Mouse (Mus musculus): ENCODE results near the gene Evx2.

The Evx2 gene

GRCm38 (mm10) chr2:74680561-74681398 is 21.4 kb upstream of the Evx2 start:
- DNase-seq (ENCODE audit: low spot score), result no peak

DNA sequence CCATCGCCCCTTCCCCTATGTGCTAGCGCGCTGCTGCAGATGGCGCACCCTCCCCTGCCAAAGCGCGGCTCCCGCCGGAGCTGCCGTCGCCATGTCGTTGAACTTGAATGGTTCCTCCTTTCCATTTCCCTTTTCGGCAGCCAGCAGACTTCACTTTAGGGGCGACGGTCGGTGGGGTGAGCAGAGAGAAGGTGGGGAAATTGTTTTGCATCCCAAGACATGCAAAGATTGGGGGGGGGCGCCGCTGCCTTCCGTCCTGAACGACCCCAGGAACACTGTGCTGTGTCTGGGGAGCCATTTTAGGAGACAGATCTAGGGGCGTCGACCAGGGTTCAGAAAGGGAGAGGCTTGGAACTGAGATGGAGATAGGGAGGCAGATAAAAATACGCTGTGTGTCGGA is 20.6 kb upstream of the Evx2 start:
- no peak for DNase-seq (ENCODE audit: low spot score)

- no peak for DNase-seq (ENCODE audit: low spot score)
These were observed 20.2 kb upstream of the Evx2 start for GRCm38 (mm10) chr2:74679596-74679971.

- no peak for DNase-seq (ENCODE audit: low spot score)
These were observed 19.7 kb upstream of the Evx2 start, which contains the start of gene Hoxd11 for GRCm38 (mm10) chr2:74678891-74679595. TSS of gene Hoxd11 (plus strand) at chr2:74679557.

GRCm38 (mm10) chr2:74677106-74677505 is 17.7 kb upstream of the Evx2 start:
- no peak for DNase-seq (ENCODE audit: low spot score)

DNA sequence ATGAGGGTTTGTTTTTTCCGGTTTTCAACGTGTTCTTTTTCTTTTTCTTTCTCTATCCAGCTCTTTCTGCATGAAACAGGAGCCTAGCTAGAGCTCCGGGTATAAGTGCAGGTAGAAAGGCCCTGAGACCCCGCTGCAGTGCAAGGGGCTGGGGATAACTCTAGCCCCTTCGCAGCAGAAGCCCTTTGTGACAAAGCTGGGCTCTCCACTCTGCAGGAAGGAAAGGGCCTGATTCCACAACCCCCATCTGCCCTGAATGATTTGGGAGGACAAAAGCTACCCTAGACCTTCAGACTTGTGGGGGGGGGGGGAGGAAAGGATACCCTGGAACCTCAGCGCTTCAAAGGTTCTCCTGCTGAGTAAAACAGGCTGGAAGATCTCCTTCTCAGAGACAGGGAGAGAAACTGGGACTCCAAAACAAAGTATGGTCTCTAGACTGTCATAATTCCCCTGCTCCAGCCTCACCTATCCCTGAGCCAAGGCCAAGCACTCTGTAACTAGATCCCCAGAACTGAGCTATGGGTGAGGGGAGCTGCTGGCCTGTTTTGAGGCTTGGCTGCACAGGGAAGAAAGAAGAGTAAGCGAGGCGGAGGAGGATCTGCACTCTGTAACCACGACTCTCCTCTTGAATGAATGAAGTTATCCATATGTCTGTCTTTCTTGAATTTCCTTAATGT is 17.2 kb upstream of the Evx2 start:
- no peak for DNase-seq (ENCODE audit: low spot score)

DNA sequence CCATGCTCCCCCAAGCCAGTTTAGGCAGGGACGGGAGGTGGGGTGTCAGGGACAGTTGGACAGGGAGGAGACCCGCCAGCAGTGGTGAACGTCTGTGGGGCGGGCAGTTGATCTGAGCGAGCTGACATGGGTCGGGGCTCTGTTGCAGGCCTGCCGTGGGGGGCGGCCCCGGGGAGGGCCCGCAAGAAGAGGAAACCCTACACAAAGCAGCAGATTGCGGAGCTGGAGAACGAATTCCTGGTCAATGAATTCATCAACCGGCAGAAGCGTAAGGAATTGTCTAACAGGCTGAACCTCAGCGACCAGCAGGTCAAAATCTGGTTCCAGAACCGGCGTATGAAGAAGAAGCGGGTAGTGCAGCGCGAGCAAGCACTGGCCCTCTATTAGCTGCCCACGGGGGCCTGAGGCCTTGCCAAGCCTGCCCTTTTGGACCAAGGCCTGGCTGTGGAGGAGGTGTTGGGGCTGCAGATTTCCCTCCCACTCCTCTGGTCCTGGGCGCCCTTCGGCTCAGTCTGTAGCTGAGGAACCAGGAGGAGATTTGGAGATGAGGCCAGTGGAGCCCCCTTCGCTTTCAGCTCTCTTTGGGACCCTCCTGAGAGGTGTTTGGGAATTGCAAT is 16.4 kb upstream of the Evx2 start:
- DNase-seq (ENCODE audit: low spot score), result peak; percentile 10

GRCm38 (mm10) chr2:74674881-74675665 is 15.7 kb upstream of the Evx2 start, which contains the start of gene Hoxd12:
TSS of gene Hoxd12 (plus strand) at chr2:74675013.
- peak; percentile 9 for DNase-seq (ENCODE audit: low spot score)

- DNase-seq (ENCODE audit: low spot score), result no peak
These were observed 14.6 kb upstream of the Evx2 start for GRCm38 (mm10) chr2:74673835-74674425.

- DNase-seq (ENCODE audit: low spot score), result no peak
These were observed 13.4 kb upstream of the Evx2 start for GRCm38 (mm10) chr2:74672481-74673362.

DNA sequence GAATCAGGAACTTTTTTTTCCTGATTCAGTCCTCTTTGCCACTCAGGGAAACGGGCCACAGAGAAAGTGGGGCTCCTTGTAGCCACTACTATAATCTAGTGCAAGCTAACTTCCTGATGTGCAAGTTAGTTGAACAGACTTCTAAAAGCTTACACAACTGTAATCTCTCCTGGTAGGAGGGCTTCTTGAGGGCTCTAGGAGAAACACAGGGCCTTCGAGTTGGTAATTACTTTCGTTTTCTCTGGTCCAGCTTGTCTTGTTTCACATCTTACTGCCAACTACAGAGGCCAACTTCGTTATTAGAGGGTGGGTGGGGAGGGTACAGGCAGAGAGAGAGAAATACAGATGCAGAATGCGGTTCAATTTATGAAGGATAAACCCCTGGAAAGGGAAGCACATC is 12.5 kb upstream of the Evx2 start:
- no peak for DNase-seq (ENCODE audit: low spot score)

DNA sequence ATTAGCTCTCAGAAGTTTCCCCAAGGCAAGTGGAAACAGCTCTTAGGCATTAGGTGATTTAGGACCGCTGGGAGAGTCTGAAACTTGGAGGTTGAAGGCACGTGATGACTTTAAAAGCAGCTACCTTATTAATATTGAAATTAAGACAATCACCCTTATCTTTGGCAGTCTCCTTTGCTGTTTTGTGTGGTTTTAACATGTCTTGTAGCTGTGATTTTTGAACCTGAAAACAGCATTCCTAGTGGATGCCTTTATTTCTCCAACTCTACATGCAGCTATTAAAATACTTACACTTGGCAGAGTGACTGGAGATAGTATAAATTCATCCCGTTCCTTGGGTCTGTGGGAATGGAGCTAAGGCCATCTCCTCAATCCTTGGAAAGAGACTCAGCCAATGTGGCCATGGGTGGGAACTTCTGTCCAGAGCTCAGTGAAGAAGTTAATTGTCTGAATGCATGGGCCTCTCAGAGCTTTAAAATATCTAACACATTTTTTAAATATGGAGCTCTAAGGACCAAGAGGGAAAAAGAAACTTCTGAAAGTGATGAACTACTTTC is 11.4 kb upstream of the Evx2 start:
- DNase-seq (ENCODE audit: low spot score), result no peak

- no peak for DNase-seq (ENCODE audit: low spot score)
These were observed 10.4 kb upstream of the Evx2 start for GRCm38 (mm10) chr2:74669650-74670235.

GRCm38 (mm10) chr2:74669230-74669578 is 9.8 kb upstream of the Evx2 start:
- no peak for DNase-seq (ENCODE audit: low spot score)

DNA sequence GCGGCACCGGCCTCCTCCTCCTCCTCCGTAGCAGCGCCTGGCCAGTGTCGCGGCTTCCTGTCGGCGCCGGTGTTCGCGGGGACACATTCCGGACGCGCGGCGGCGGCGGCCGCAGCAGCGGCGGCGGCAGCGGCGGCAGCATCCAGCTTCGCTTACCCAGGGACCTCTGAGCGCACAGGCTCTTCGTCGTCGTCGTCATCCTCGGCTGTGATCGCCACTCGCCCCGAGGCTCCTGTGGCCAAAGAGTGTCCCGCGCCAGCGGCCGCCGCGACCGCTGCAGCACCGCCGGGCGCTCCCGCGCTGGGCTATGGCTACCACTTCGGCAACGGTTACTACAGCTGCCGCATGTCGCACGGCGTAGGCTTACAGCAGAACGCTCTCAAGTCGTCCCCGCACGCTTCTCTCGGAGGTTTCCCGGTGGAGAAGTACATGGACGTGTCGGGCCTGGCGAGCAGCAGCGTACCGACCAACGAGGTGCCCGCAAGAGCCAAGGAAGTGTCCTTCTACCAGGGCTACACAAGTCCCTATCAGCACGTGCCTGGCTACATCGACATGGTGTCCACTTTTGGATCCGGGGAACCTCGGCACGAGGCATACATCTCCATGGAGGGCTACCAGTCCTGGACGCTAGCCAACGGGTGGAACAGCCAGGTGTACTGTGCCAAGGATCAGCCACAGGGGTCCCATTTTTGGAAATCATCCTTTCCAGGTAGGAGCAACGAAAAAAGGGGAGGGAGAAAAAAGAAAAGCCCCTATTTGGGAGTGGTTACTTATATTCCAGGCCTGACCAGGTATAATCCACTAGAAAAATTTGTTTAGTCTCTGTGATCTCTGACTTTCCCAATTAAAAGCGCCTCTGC is 9.2 kb upstream of the Evx2 start:
- DNase-seq (ENCODE audit: low spot score), result no peak

DNA sequence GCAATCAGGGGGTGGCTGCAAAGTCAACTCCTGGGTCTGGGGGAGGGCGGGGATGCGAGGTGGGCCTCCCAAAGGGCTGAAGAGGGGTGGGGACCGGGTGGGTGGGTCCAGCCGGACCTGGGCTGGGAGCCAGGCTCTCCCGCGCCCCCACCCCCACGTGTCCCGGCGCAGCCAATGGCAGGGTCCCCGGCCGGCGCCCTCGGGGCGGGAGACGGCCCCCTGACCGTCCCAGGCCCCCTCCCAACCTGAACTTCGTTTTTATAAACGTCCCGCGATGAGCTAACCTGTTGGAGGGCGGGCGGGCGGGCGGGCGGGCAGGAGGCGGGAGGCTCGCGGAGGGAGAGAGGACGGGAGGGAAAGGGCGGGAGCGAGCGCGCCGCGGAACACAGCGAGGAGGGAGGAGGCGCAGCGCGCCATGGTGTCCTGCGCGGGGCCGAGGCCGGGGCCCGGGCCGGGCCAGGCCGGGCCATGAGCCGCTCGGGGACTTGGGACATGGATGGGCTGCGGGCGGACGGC is 8.5 kb upstream of the Evx2 start, which contains the start of gene Hoxd13:
Hoxd13 (plus strand) TSS at position 469 of the 516 bp plus-strand sequence.
- DNase-seq (ENCODE audit: low spot score), result no peak

DNA sequence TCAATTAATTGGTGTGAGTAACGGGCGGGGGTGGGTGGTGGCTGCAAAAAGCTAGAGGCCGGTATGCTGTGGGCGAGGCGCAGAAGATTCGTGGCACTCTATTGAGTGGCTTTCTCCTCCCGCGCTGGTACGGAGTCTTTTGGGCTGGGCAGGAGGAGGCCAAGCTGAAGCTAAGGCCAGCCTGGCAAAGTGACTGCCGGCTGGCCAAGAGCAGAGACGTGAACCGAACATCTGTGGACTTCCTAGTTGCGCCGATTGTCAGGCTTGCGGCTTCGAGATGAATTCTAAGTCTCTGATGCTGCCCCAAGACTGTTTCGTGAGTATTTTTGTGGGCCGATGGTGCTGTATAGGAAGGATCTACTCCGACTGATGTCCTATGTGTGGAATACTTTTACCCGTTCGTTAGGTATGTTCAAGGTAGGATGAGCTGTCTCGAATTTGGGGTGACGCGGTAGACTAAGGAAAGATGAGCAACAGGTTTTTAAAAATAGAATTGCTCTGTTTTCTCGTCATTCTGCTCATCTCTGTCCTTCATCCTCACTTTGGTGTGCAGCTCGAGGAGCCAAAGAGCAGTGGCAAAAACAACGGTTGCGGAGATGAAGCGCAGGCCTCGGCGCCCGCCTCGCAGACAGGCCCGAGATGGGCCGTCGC is 8.0 kb upstream of the Evx2 start:
- DNase-seq (ENCODE audit: low spot score), result no peak

GRCm38 (mm10) chr2:74666411-74666810 is 7.1 kb upstream of the Evx2 start:
- no peak for DNase-seq (ENCODE audit: low spot score)

All from urinary bladder, postnatal 10 days (tissue).